Mouse (Mus musculus) layer of hippocampus, postnatal 10 days (tissue): Measurements from ENCODE around the gene Rdh12. TPM values are rescaled to one million over a fixed set of nuclear protein-coding genes. Genes with fewer than 3 reads are reported as not detected.
"Not testable (repeated sequence)": the region's sequence is repeated elsewhere in the genome, so short reads cannot be mapped to it uniquely, and the experiment has no call there.

Experiments
- DNase-seq, 2 experiments: peaks; one replicate each; pipeline ENCODE4 v3.0.0; 2021; ENCODE audit warnings: low spot score in 2 of 2
- long read RNA-seq: library from polyadenylated mRNA; stranded (forward); transcript quantifications from one replicate; pipeline ENCODE4 v2.0.0, GENCODE M21; 2023
- total RNA-seq, 2 experiments: library from RNA; stranded (reverse); gene quantifications; 2 replicates each; pipeline ENCODE4 v1.2.3; 2021

Rdh12 gene
- 1 to 10 TPM; 1.6 to 2.0 TPM for total RNA-seq
- long read RNA-seq, partial matches to known transcripts, result 1 of 3 reads
- long read RNA-seq, other reads (novel, unspliced or antisense), result 1 of 3 reads

- peak; percentile 19 to 23 for DNase-seq
Observed at GRCm38 (mm10) chr12:79208703-79209464, at the start of gene Rdh12. TSS of gene Rdh12 (plus strand) at chr12:79208914.

GRCm38 (mm10) chr12:79162876-79163275, 45.8 kb upstream of the Rdh12 start:
- DNase-seq, result no peak

GRCm38 (mm10) chr12:79169173-79169572, 39.5 kb upstream of the Rdh12 start:
- DNase-seq, result no peak

- no peak for DNase-seq
Observed at GRCm38 (mm10) chr12:79170421-79170820, 38.3 kb upstream of the Rdh12 start.

GRCm38 (mm10) chr12:79171269-79171995, 37.3 kb upstream of the Rdh12 start:
- peak in 1 of 2 experiments; percentile 12 for DNase-seq

GRCm38 (mm10) chr12:79172019-79172941, 36.4 kb upstream of the Rdh12 start, which contains the start of gene Vti1b:
TSS of gene Vti1b (minus strand) at chr12:79172667.
- peak; percentile 90 to 92 for DNase-seq

GRCm38 (mm10) chr12:79173721-79174120, 35.0 kb upstream of the Rdh12 start:
- DNase-seq, result peak in 1 of 2 experiments; percentile 18

- no peak for DNase-seq
Observed at GRCm38 (mm10) chr12:79175998-79176397, 32.7 kb upstream of the Rdh12 start.

- not testable (repeated sequence) for DNase-seq
Observed at GRCm38 (mm10) chr12:79185160-79185559, 23.6 kb upstream of the Rdh12 start.

- peak; percentile 52 to 63 for DNase-seq
Observed at GRCm38 (mm10) chr12:79190931-79191673, 17.6 kb upstream of the Rdh12 start.

GRCm38 (mm10) chr12:79191701-79192100, 17.0 kb upstream of the Rdh12 start:
- DNase-seq, result peak; percentile 72 to 76

- no peak for DNase-seq
Observed at GRCm38 (mm10) chr12:79192193-79192592, 16.5 kb upstream of the Rdh12 start, which contains the start of gene Rdh11. TSS of gene Rdh11 (minus strand) at chr12:79192293.

- DNase-seq, result peak; percentile 75 to 81
Observed at GRCm38 (mm10) chr12:79193441-79193840, 15.3 kb upstream of the Rdh12 start.

GRCm38 (mm10) chr12:79197105-79197504, 11.6 kb upstream of the Rdh12 start:
- DNase-seq, result no peak

GRCm38 (mm10) chr12:79201882-79202281, 6.8 kb upstream of the Rdh12 start:
- DNase-seq, result no peak

GRCm38 (mm10) chr12:79211447-79211846, 2.7 kb downstream of the Rdh12 start:
- no peak for DNase-seq

- no peak for DNase-seq
Observed at GRCm38 (mm10) chr12:79217511-79217910, 8.8 kb downstream of the Rdh12 start.

GRCm38 (mm10) chr12:79235485-79236080, 26.9 kb downstream of the Rdh12 start:
- no peak for DNase-seq

GRCm38 (mm10) chr12:79241985-79242384, 33.3 kb downstream of the Rdh12 start:
- no peak for DNase-seq

- DNase-seq, result no peak
Observed at GRCm38 (mm10) chr12:79242921-79243320, 34.2 kb downstream of the Rdh12 start.
